Mouse (Mus musculus): ENCODE measurements around the gene Gramd4.

Gene Gramd4

GRCm38 (mm10) chr15:86167787-86168504 is 110.5 kb downstream of the Gramd4 start:
- DNase-seq, result peak; percentile 63

GRCm38 (mm10) chr15:86168505-86168867 is 111.0 kb downstream of the Gramd4 start:
- peak; percentile 56 for DNase-seq

GRCm38 (mm10) chr15:86168941-86169816 is 111.7 kb downstream of the Gramd4 start:
- DNase-seq, result peak; percentile 52

GRCm38 (mm10) chr15:86169817-86170110 is 112.3 kb downstream of the Gramd4 start:
- no peak for DNase-seq

GRCm38 (mm10) chr15:86171316-86171715 is 113.8 kb downstream of the Gramd4 start:
- DNase-seq, result peak; percentile 69

GRCm38 (mm10) chr15:86172124-86172523 is 114.6 kb downstream of the Gramd4 start:
- DNase-seq, result peak; percentile 44

- DNase-seq, result peak; percentile 57
These were observed 115.0 kb downstream of the Gramd4 start for GRCm38 (mm10) chr15:86172526-86172925.

- peak; percentile 71 for DNase-seq
These were observed 115.9 kb downstream of the Gramd4 start for GRCm38 (mm10) chr15:86173136-86173985.

- peak; percentile 53 for DNase-seq
These were observed 118.0 kb downstream of the Gramd4 start for GRCm38 (mm10) chr15:86175253-86176050.

- DNase-seq, result no peak
These were observed 118.7 kb downstream of the Gramd4 start for GRCm38 (mm10) chr15:86176166-86176565.

- no peak for DNase-seq
These were observed 119.5 kb downstream of the Gramd4 start for GRCm38 (mm10) chr15:86176771-86177702.

- DNase-seq, result peak; percentile 44
These were observed 120.3 kb downstream of the Gramd4 start for GRCm38 (mm10) chr15:86177703-86178251.

- no peak for DNase-seq
These were observed 121.1 kb downstream of the Gramd4 start for GRCm38 (mm10) chr15:86178594-86178993.

GRCm38 (mm10) chr15:86180427-86180826 is 122.9 kb downstream of the Gramd4 start:
- peak; percentile 57 for DNase-seq

- peak; percentile 36 for DNase-seq
These were observed 123.8 kb downstream of the Gramd4 start for GRCm38 (mm10) chr15:86181321-86181720.

- peak; percentile 72 for DNase-seq
These were observed 124.5 kb downstream of the Gramd4 start for GRCm38 (mm10) chr15:86181941-86182439.

GRCm38 (mm10) chr15:86182646-86183045 is 125.2 kb downstream of the Gramd4 start:
- peak; percentile 84 for DNase-seq

- peak; percentile 64 for DNase-seq
These were observed 126.0 kb downstream of the Gramd4 start for GRCm38 (mm10) chr15:86183484-86183883.

- DNase-seq, result peak; percentile 45
These were observed 126.6 kb downstream of the Gramd4 start for GRCm38 (mm10) chr15:86184071-86184470.

- DNase-seq, result peak; percentile 73
These were observed 127.6 kb downstream of the Gramd4 start for GRCm38 (mm10) chr15:86184851-86185688.
